Mouse (Mus musculus) liver, embryonic 15.5 days (tissue): Measurements from ENCODE around the gene Srprb. TPM values are rescaled to one million over a fixed set of nuclear protein-coding genes. Genes with fewer than 3 reads are reported as not detected.

ENCODE experiments used
- ATAC-seq: fragments of 200-750 bp; cut with Nextera tagmentation; 2 replicates; pipeline ENCODE4 v1.8.0; 2017; ENCODE audit warnings: moderate number of reproducible peaks, mild to moderate bottlenecking, moderate library complexity; ENCODE audit not compliant: insufficient read depth
- H3K27ac ChIP-seq: fragments of 300-500 bp; sonication (generic); replicated peaks from 2 replicates; pipeline ENCODE4 v1.5.1; 2015; ENCODE audit warnings: mild to moderate bottlenecking, inconsistent platforms
- H3K27me3 ChIP-seq: fragments of 300-500 bp; sonication (generic); 2 replicates; pipeline ENCODE4 v1.6.1; 2015; ENCODE audit warnings: mild to moderate bottlenecking, inconsistent platforms
- H3K36me3 ChIP-seq: fragments of 300-500 bp; sonication (generic); replicated peaks from 2 replicates; pipeline ENCODE4 v1.6.1; 2015; ENCODE audit warnings: moderate library complexity, mild to moderate bottlenecking, inconsistent platforms
- H3K4me1 ChIP-seq: fragments of 300-500 bp; sonication (generic); replicated peaks from 2 replicates; pipeline ENCODE4 v1.6.1; 2015; ENCODE audit warnings: inconsistent platforms
- H3K4me2 ChIP-seq: fragments of 300-500 bp; sonication (generic); 2 replicates; pipeline ENCODE4 v1.6.1; 2015; ENCODE audit warnings: moderate library complexity, mild to moderate bottlenecking, inconsistent platforms
- H3K4me3 ChIP-seq: fragments of 300-500 bp; sonication (generic); replicated peaks from 2 replicates; pipeline ENCODE4 v1.5.1; 2015; ENCODE audit warnings: mild to moderate bottlenecking, inconsistent platforms
- H3K9ac ChIP-seq: fragments of 300-500 bp; sonication (generic); 2 replicates; pipeline ENCODE4 v1.6.1; 2015; ENCODE audit warnings: moderate library complexity, mild to moderate bottlenecking, inconsistent platforms
- H3K9me3 ChIP-seq: fragments of 300-500 bp; sonication (generic); replicated peaks from 2 replicates; pipeline ENCODE4 v1.6.1; 2016; ENCODE audit warnings: inconsistent platforms
- whole genome bisulfite sequencing: fragments of 180-500 bp; shearing (Covaris S2); methylation state at CpG from one replicate; pipeline ENCODE4 v1.1.7; 2015; ENCODE audit warnings: mixed read lengths; ENCODE audit not compliant: insufficient replicate concordance; 5-methylcytosine and 5-hydroxymethylcytosine counted together
- polyA plus RNA-seq: library from polyadenylated mRNA; unstranded; fragments of >200 nt; fragmentation: Nextera tagmentation; extraction: Ambion mirVana; gene quantifications from 2 replicates; pipeline ENCODE4 v1.2.1, GENCODE M21; 2015

Gene Srprb
- polyA plus RNA-seq, 1 experiment from 2014 or later: 18.9 TPM

DNA sequence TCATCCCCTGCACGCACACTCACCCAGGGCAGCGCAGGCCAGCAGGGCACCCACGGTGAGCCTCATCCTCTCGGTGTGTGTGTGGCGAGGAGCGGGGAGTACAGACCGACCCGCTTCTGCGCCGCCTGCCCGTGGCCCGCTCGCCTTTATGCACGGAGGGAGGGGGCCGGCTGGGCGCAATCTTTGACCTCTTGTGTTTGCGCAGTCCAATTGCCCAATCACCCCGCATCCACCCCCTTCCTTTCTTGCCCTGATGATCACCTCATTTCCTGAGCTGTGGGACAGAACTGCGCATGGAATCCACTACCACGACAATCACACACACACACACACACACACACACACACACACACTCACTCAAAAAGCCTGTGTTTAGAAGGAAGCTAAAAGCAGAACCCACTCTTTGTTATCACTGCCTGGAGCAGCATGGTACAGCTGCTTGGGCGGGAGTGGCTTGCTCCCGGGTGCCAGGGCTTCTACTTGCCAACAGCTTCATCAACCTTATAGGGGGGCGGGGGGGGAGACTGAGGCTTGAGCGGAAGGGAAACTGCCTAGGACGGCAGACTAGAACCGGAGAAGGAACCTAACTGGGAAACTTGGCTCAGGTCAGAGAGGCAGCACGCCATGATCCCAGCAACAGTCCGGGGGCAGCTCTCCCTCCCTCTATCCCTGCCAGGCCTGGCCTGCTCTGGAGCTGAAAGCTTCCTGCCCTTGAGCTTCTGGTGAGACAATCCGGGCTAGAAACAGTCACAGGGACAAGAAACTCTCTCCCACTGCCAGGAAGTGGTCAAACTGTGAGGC, 28.4 kb upstream of the Srprb start, which contains the start of the genes Gm20425 and Trf:
TSS of gene Gm20425 (minus strand) at position 157 of the 801 bp plus-strand sequence.
TSS of gene Trf (minus strand) at position 294 of the 801 bp plus-strand sequence.
- 15% methylated on average over 29 of the region's 29 CpGs for WGBS
- Histone ChIP-seq H3K4me2 (peak within 1 kb of the TSS; percentile 49), H3K27ac (peak within 1 kb of the TSS; percentile 64), H3K9me3 (no peaks in the 10 kb centered on the region), H3K4me3 (peak within 1 kb of the TSS; percentile 43), H3K9ac (peak within 1 kb of the TSS; percentile 17; the same call in 1 of the 2 replicates), H3K4me1 (peaks cover 40% of the 10 kb centered on the region), H3K27me3 (peaks cover 11% of the 10 kb centered on the region; the same call in 1 of the 2 replicates), H3K36me3 (peaks cover 5% of the 10 kb centered on the region; the same call in 1 of the 2 replicates)
- ATAC-seq: peak; percentile 57

DNA sequence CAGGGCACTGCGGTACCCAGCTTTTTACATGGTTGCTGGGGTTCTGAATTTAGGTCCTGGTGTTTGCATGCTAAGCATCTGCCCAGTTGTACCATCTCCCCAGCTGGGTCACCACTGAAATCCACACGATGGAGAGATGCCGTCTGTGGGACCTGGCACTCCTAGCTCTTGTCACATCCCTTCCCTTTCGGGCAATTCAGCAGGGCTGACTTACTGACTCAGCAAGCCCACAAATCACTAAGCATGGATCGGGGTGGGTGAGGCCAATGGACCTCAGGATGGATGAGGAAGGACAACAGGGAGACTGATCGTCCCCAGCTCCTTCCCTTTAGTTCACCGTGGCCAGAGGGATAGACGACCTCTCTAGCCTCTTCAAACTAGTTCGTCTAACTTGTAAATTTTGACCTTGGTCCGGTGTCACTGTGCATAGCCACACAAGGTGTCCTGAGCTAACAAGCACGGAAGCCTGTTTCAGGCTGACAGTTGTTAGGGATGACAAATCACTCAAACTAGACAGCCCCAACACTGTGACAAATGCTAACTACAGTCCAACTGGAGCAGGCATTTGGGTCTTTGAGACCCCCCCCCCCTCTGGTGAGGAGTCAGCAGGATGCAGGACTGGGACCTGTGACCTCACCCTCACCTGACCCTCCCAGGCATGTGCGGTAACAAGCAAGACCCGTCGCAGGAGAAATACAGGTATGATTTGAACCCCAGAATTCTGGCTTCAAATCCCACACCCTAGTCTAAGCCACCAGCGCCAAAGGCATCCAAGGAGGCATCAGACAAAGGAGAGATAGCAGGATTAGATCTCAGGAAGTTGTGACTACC, 27.3 kb upstream of the Srprb start:
- peak overlapping the region; percentile 53 for H3K27ac ChIP-seq
- peak overlapping the region; percentile 49 for H3K4me2 ChIP-seq
- WGBS: 61% methylated on average over 15 of the region's 15 CpGs
- no peak for ATAC-seq
- H3K9ac ChIP-seq: peak overlapping the region; percentile 17; the same call in 1 of the 2 replicates
- H3K4me1 ChIP-seq: peaks cover 36% of the 10 kb centered on the region
- H3K4me3 ChIP-seq: peak overlapping the region; percentile 43
- no peaks in the 10 kb centered on the region for H3K9me3 ChIP-seq
- peaks cover 5% of the 10 kb centered on the region; the same call in 1 of the 2 replicates for H3K36me3 ChIP-seq
- peaks cover 11% of the 10 kb centered on the region; the same call in 1 of the 2 replicates for H3K27me3 ChIP-seq

DNA sequence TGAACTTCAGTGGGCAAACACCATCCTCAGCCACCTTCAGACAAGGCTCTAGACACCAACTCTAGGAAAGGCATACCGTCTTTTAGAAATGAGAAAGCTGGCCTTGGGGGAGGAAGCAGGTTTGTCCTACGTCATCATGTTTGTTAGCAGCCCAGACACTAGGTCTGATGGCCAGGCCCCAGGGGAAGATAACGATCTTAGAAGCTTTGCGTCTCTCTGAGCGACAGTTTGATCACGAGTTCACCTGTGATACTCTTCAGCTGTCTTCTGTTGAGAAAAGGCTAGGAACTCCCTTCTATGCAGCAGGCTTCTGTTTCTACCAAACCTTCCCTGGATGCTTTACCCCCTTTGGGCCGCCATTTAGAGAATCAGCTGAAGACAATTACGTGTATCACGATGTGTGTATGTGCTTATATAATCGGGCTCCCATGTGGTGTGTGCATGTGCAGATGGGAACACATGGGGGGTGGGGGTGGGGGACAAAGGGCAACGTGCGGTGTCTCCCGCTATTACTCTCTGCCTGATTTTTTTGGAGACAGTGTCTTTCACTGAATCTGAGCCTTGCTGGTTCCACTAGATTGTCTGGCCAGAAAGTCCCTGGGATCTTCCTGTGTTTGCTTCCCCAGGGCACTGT, 26.6 kb upstream of the Srprb start:
- H3K4me2 ChIP-seq: peak overlapping the region; percentile 49
- peak overlapping the region; percentile 51 for H3K27ac ChIP-seq
- H3K4me3 ChIP-seq: peak overlapping the region; percentile 43
- H3K4me1 ChIP-seq: peaks cover 31% of the 10 kb centered on the region
- peak overlapping the region; percentile 17; the same call in 1 of the 2 replicates for H3K9ac ChIP-seq
- peaks cover 11% of the 10 kb centered on the region; the same call in 1 of the 2 replicates for H3K27me3 ChIP-seq
- ATAC-seq: no peak
- no peaks in the 10 kb centered on the region for H3K9me3 ChIP-seq
- peaks cover 5% of the 10 kb centered on the region; the same call in 1 of the 2 replicates for H3K36me3 ChIP-seq
- 53% methylated on average over 13 of the region's 13 CpGs for WGBS

DNA sequence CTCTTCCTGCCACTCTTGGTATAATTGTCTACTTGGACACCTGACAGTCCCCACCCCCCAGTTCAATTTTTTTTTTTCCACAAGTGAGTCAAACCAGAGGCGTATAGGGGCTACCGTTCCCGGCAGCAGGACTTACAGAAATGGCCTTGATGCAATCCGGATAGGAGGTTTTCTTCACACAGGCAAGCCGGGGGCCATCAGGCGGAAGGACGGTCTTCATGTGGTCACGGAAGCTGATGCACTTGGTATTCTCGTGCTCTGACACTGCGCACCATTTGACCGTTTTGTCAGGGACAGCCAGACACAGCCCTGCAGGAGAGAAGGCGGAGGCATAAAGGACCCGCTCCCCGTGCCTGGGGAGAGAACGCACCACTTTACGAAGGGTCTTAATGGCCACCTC, 25.8 kb upstream of the Srprb start:
- no peak overlapping the region for H3K9ac ChIP-seq
- H3K36me3 ChIP-seq: peaks cover 5% of the 10 kb centered on the region; the same call in 1 of the 2 replicates
- peak overlapping the region; percentile 43 for H3K4me3 ChIP-seq
- 0 out of 2 replicates have a peak overlapping the region, but pooled peaks have one; percentile 51 for H3K27ac ChIP-seq
- H3K9me3 ChIP-seq: no peaks in the 10 kb centered on the region
- peak overlapping the region; percentile 49 for H3K4me2 ChIP-seq
- H3K27me3 ChIP-seq: peaks cover 11% of the 10 kb centered on the region; the same call in 1 of the 2 replicates
- H3K4me1 ChIP-seq: peaks cover 23% of the 10 kb centered on the region
- no peak for ATAC-seq
- 78% methylated on average over 16 of the region's 16 CpGs for WGBS

DNA sequence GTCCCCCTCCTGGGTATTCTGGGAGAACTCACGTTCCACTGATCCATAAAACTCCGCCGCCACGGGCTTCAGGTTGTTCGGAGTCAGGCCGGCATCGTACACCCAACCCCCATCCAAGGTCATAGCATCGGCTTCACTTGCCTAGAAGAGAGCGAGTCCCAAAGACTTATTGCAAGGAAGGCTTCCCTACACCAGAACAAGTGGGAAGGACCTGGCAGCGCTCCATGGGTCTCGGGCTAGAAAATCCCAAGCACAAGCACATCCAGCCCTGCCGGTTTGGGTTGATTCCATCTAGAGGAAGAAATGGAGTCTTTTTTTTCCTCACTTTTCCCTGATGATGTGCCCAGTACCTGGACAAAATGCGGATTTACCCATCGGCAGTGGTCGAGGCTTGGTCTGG, 24.9 kb upstream of the Srprb start:
- H3K9me3 ChIP-seq: no peaks in the 10 kb centered on the region
- H3K4me3 ChIP-seq: no peak overlapping the region
- H3K9ac ChIP-seq: no peak overlapping the region
- peaks cover 14% of the 10 kb centered on the region for H3K4me1 ChIP-seq
- 0 out of 2 replicates have a peak overlapping the region, but pooled peaks have one; percentile 3 for H3K27ac ChIP-seq
- WGBS: 81% methylated on average over 15 of the region's 15 CpGs
- peak overlapping the region; percentile 27; the same call in 1 of the 2 replicates for H3K4me2 ChIP-seq
- peaks cover 7% of the 10 kb centered on the region; the same call in 1 of the 2 replicates for H3K36me3 ChIP-seq
- peaks cover 11% of the 10 kb centered on the region; the same call in 1 of the 2 replicates for H3K27me3 ChIP-seq
- ATAC-seq: no peak

DNA sequence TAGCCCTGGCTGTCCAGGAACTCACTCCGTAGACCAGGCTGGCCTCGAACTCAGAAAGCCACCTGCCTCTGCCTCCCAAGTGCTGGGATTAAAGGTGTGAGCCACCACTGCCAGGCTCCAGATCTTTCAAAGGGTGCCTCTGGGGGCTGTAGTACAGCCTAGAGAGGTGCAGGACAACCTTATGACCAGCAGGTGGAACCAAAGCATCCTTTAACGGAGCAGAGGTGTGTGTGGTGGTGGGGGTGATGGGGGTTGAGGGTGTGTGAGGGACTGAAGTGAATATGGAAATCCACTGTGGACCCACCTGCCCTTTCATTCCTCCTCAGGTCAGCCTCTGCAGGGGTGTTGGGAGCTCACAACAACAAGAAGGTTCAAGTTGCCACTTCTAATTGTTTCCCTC, 23.5 kb upstream of the Srprb start:
- H3K4me2 ChIP-seq: no peak overlapping the region
- WGBS: 26% methylated on average over 3 of the region's 3 CpGs
- peaks cover 11% of the 10 kb centered on the region; the same call in 1 of the 2 replicates for H3K27me3 ChIP-seq
- H3K27ac ChIP-seq: no peak overlapping the region
- H3K4me1 ChIP-seq: peaks cover under 1% of the 10 kb centered on the region; the same call in 1 of the 2 replicates
- no peak for ATAC-seq
- H3K9ac ChIP-seq: no peak overlapping the region
- peaks cover 12% of the 10 kb centered on the region; the same call in 1 of the 2 replicates for H3K36me3 ChIP-seq
- no peaks in the 10 kb centered on the region for H3K9me3 ChIP-seq
- no peak overlapping the region for H3K4me3 ChIP-seq

DNA sequence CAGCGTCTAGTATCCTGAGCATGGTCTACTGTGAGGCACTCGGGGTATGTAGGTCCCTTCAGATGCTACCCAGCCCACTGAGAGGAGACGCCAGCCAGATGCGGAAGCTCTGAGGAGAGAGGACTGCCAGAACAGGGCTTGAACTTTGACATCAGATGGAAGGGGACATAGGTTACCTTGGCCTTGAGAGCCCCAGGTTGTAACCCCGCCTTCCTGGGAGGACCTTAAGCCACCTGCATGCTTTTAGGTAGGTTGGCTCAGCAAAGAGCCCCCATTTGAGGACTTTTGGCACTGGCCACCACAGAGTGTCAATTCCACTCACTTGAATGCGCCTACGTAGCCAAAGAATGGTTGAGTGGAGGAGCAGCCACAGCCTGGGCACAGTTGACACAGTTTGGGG, 22.8 kb upstream of the Srprb start:
- Histone ChIP-seq H3K36me3 (peaks cover 14% of the 10 kb centered on the region; the same call in 1 of the 2 replicates), H3K27ac (no peak overlapping the region)

DNA sequence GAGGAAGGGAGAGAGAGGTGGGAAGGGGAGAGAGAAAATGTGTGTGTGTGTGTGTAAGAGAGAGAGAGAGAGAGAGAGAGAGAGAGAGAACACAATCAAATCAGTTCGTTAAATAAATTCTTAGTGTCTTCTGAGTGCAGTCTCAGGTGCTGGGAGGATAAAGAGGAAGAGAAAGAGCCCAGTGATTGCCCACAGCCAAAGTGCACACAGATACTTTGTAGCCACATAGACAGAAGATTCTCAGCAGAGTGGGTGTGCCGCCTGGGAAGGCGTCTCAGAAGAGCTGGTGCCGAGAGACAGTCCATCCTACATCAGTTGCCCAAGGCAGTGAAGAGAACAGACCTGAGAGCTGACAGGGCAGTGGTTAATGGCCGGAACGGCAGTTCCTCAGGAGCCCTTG, 12.3 kb upstream of the Srprb start:
- no peak overlapping the region for H3K9ac ChIP-seq
- 0 out of 2 replicates have a peak, but pooled peaks cover 11% of the 10 kb centered on the region for H3K36me3 ChIP-seq
- H3K4me1 ChIP-seq: no peaks in the 10 kb centered on the region
- H3K27ac ChIP-seq: no peak overlapping the region
- ATAC-seq: 0 out of 2 replicates have a peak, but pooled peaks have one; percentile 13
- H3K4me3 ChIP-seq: no peak overlapping the region
- H3K27me3 ChIP-seq: no peaks in the 10 kb centered on the region
- H3K4me2 ChIP-seq: no peak overlapping the region
- no peaks in the 10 kb centered on the region for H3K9me3 ChIP-seq
- 66% methylated on average over 6 of the region's 6 CpGs for WGBS

More for the DNA sequence above, 22.8 kb upstream of the Srprb start:
- H3K27me3 ChIP-seq: 0 out of 2 replicates have a peak, but pooled peaks cover 4% of the 10 kb centered on the region
- WGBS: 70% methylated on average over 7 of the region's 7 CpGs
- H3K4me1 ChIP-seq: no peaks in the 10 kb centered on the region
- H3K9ac ChIP-seq: no peak overlapping the region
- ATAC-seq: peak; percentile 11; the same call in 1 of the 2 replicates
- no peak overlapping the region for H3K4me3 ChIP-seq
- no peak overlapping the region for H3K4me2 ChIP-seq
- no peaks in the 10 kb centered on the region for H3K9me3 ChIP-seq

DNA sequence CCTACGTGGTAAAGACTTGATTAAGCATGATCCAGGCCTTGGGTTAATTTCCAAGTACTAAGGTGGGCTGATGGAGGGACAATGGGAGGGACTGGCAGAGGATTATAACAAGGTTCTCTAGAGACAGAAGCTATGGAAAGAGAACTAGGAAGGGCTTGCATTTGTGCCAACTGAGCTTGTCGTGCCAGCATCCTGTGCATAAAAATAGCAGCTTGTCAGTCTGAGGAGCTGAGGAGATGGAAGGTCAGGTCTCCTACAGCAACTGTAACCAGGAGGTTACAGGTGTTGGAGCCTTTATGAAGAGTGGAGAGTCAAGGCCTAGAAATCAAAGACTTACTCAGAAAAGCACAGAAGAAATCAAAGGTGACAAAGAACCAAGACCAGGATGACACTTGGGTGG, 11.7 kb upstream of the Srprb start:
- WGBS: 49% methylated on average over 2 of the region's 2 CpGs
- no peaks in the 10 kb centered on the region for H3K4me1 ChIP-seq
- no peak overlapping the region for H3K4me3 ChIP-seq
- no peak overlapping the region for H3K27ac ChIP-seq
- no peaks in the 10 kb centered on the region for H3K9me3 ChIP-seq
- H3K27me3 ChIP-seq: no peaks in the 10 kb centered on the region
- no peak overlapping the region for H3K4me2 ChIP-seq
- 0 out of 2 replicates have a peak, but pooled peaks cover 11% of the 10 kb centered on the region for H3K36me3 ChIP-seq
- ATAC-seq: no peak
- no peak overlapping the region for H3K9ac ChIP-seq
